Mouse (Mus musculus) retina, postnatal 1 day (tissue): ENCODE data around the gene Bdkrb2.
A peak's percentile ranks its signal among the peaks of the same experiment; 100 is the strongest.

ENCODE experiments used
- DNase-seq: peaks from one replicate; pipeline ENCODE4 v3.0.0-alpha.2; 2012

The Bdkrb2 gene

GRCm38 (mm10) chr12:105562936-105563680 is at the start of gene Bdkrb2:
Gene Bdkrb2, plus strand, starts transcription at chr12:105563226.
- DNase-seq = peak; percentile 70

GRCm38 (mm10) chr12:105514111-105514510 is 48.9 kb upstream of the Bdkrb2 start:
- DNase-seq = no peak

DNA sequence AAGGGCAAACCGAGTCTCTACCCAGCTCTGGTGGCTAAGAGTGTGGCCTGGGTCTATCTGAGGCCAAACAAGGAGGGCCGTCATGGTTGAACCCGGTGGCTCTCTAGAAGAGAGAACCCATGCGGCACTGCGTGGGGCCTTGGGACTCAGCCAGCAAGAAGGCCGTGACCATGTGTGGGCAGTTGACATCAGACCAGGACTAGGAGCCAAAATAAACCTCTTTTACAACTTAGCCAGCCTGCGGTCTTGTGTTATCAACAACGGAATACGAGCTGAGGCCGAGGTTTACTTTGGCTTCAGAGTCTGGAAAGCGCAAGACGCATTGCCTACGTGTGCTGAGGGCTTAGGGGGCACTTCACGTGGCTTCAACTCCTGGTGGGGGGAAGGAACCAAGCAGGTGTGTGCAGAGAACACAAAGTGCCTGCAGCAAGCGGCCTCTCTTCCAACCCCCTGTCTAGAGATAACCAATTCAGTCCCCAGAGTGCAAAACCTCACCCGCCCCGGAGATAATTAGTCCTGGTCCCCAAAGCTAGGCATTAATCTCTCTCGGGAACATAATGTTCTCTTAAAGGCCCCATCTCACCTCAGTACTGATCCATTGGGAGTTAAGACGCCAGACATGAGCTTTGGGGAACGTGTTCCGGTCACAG is 45.9 kb upstream of the Bdkrb2 start:
- no peak for DNase-seq

DNA sequence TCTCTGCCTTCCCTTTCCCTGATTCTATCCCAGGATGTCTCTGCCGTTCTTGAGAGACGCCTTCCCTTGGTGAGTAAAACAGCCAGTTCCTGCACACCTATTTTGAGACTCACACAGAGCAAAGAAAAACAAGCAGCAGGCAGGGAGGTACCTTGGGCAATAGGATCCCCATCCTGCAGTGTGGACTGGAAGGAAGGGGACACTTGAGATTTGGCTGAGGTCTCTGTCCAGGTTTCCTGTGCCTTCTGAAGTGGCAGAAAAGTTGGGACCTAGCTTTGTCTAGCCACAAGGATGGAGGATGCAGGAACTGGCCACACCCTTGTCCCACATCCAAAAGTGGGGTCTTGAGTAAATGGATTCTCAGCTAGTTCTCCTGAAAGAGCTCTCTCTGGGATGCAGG is 43.2 kb upstream of the Bdkrb2 start:
- no peak for DNase-seq

DNA sequence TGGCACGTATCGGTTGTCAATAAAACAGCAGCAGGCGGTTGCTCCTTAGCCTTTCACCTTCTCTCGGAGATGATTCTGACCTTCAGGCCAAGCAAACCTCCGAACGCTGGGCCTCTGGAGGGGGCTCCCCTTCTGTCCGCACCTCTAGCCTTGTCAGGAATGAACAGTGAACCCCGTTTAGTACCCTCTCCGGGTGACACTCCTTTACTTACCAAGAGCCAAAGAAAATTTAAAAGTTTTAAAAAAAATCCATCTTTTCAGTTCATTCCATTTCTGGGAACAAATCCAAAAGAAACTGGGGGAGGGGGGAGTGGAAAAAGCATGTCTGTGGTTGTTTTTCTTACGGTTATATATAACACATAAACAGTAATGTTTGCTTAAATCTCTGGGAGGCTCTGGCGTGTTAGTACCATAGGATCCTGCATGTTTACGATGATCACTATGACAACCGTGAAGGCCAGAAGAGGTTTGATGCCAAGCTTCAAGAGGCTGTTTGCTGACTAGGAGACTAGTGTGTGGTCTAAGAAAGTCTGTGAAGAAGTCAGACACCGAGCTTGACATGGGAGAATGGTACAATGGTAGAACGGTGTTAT is 41.8 kb upstream of the Bdkrb2 start:
- no peak for DNase-seq

- no peak for DNase-seq
Observed at GRCm38 (mm10) chr12:105523737-105524136, 39.3 kb upstream of the Bdkrb2 start.

DNA sequence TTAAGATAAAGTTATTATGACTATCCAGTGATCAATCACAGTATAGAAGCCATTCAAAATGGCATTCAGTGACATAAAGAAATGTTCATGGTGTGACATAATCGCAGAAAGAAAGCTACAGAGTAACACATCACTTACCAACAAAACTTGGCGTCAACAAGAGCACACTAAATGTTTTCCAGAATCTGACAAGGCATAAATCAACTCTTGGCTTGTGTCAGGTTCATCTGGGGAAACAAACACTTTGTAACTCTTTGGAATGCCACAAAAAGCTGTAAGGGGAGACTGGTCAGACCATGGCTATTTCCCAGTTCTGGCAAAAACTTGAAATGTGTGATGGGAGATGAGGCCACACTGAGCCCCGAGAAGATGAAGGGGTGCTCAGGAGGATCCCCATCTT is 36.8 kb upstream of the Bdkrb2 start:
- DNase-seq = no peak

- no peak for DNase-seq
Observed at GRCm38 (mm10) chr12:105526829-105527228, 36.2 kb upstream of the Bdkrb2 start.

- peak; percentile 36 for DNase-seq
Observed at GRCm38 (mm10) chr12:105529545-105529944, 33.5 kb upstream of the Bdkrb2 start.

GRCm38 (mm10) chr12:105531724-105532371 is 31.2 kb upstream of the Bdkrb2 start:
- DNase-seq = peak; percentile 35

- no peak for DNase-seq
Observed at GRCm38 (mm10) chr12:105534842-105535241, 28.2 kb upstream of the Bdkrb2 start.

DNA sequence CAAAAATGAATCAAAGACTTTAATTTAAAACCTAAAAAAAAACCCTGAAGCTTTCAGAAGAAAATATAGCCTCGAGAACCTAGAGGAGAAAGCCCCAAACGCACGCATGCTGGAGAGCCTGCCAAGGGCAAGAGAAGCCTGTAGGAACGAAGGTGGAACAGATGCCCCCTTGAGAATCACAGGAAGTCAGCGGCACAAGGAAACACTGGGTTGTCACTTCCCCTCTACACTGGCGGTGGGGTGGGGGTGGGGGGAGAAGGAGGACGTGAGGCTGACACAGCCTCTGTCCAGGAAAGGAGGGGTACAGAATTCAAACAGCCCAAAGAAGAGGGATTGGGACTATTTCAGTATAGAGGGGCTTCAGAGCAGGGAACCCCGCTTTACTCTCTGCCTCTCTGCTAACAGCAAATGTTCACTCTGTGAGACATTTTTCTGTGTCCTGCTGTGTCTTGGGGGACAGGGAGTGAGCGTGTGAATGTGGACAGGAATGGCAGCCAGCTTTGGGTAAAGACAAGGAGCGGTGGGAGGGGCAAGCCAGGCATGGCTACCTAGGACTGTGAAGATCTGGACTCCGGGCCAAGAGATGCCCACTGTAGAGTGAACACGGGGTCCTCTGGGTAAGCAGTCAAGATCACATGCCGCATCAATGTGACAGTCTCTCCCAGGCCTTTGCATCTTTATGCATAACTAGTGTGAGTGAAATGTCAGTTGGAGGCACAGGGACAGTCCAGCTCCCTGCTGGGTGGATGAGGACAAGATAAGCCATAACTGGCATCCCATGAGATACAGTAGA is 26.9 kb upstream of the Bdkrb2 start:
- peak; percentile 76 for DNase-seq

- no peak for DNase-seq
Observed at GRCm38 (mm10) chr12:105537162-105537561, 25.9 kb upstream of the Bdkrb2 start.

DNA sequence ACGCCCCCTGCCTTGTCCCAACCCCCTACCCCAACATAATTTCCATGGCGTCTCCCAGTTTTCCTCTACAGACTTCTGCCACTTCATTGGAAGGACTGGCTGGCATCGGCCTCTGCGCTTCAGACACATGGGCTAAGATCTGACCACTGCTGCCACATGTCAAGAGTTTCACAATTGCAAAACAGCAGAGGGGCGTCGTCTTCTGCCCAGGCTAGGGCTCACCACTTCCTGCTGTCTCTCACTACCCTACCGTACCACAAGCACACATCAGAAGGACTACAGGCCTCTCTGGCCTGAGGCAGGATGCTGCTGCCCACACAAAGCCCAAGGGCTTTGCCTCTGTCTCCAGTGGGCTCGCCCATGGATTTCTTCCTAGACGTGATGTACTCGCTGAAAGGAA is 23.4 kb upstream of the Bdkrb2 start:
- no peak for DNase-seq

DNA sequence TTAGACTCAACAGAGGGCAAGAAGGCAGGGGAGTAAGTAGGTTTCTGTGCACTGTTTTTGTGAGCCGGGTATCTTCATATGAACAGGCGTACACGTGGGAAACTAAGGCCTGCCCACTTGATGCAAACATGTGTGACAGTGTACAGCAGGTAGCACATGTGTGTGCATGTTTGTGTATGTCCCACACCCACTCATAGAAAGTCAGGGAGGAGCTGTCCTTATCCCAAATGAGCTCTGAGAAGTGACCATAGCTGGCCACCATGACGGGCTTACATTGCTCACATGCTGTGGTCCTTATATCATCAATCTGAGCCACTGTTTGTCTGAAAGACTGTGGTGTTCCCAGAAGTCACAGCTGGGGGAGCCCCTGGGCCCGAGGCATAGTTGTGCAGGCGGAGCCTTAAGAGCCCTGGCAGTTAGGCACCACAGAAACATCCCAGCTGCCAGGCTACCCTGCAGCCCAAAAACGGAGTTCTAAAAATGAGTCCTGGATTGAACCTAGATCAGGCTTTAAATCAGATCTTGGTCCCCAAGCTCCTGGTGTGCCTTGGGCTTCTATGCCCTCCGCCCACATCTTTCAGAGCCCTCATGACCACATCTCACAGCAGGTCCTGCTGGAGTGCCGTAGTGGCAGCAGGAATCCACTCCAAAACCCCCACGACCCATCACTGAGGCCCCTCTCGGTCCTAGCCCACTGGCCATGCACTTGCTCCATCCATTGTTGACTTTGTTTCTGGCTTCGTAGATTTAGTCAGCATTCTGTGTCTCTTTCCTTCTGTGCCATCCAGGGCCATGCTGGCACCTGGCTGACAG is 21.2 kb upstream of the Bdkrb2 start:
- no peak for DNase-seq

- DNase-seq = no peak
Observed at GRCm38 (mm10) chr12:105542513-105542912, 20.5 kb upstream of the Bdkrb2 start.

DNA sequence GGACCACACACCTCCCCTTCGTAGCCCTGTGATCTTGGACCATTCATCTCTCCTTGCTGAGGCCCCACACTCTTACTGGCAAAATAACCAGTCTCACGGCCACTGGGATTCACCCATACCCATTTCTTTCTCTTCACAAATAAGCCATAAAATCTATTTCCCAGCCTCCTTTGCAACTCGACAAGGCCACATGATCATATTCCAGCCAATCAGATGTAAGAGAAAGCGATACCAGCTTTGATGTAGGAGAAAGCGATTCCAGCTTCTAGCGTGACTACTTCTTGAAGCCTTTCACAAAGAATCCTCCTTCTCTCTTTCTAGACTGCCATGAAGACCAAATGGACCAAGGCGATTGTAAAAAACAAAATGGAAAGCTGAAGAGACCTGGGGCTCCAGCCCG is 19.9 kb upstream of the Bdkrb2 start:
- DNase-seq = no peak

DNA sequence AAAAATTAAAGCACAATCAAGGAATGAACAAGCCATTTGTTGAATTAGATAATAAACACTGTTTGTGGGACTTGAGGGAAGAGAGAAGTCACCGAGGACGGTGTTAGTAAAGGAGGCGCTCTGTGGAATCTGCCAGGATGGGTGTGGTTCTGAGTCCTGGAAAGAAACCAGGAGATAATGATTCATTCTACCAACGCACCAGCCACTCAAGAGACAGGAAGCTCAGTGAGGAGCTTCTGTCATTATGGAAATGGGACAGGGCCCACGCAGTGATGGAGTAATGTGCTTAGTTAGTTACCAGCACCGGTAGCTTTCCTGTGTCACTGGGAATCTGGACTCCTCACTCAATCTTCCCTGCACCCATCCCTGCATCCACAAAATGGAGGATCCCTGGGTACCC is 19.3 kb upstream of the Bdkrb2 start:
- no peak for DNase-seq

GRCm38 (mm10) chr12:105544872-105545271 is 18.2 kb upstream of the Bdkrb2 start:
- no peak for DNase-seq

DNA sequence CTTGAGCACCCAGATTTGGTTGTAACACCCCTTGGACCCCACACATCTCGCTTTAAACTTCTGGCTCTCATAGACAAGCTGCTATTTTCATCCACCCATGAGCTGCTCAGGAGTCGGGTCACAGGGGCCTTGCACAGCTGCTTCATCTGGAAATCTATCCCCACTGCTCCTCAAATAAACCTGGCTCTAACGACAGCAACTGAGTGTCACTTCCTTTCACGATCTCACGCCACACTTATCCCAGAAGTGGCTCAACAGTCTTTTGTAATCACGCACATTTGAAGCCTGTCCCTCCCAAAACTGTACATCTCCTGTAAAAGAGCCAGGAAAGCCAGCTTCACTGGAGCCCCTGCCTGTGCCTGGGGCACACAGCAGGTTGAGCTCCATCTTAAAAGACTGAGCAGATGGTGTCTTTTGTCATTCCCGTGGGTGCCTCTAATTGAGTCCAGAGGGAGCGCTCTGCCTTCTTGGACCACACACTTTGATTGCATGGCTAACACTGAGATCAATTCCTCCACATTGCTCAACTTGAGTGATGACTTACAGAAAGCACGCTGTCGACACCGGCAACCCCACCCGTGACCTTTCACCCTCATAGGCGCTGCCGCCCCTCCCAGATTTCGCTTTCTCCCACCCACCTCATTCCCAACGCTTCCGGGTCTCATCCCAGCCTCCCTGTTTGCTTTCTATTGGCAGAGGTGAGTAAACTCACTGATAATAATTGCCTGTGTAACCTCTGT is 17.2 kb upstream of the Bdkrb2 start:
- DNase-seq = peak; percentile 65

- no peak for DNase-seq
Observed at GRCm38 (mm10) chr12:105546538-105546937, 16.5 kb upstream of the Bdkrb2 start.
